Mouse (Mus musculus) cerebellum, postnatal 36 days (tissue): ENCODE data around the gene Trhde.

ENCODE experiments used
- DNase-seq, 2 experiments: peaks; one replicate each; pipeline ENCODE4 v3.0.0; 2021 to 2022; ENCODE audit warnings: mixed read lengths in 2 of 2

The Trhde gene

GRCm38 (mm10) chr10:114802161-114802651, at the start of gene Trhde:
Gene Trhde, minus strand, starts transcription at chr10:114802307.
- peak in 1 of 2 experiments; percentile 65 for DNase-seq

GRCm38 (mm10) chr10:114841966-114842365, 39.9 kb upstream of the Trhde start:
- DNase-seq: no peak

GRCm38 (mm10) chr10:114841440-114841839, 39.3 kb upstream of the Trhde start:
- DNase-seq: no peak

- DNase-seq: no peak
Measured at GRCm38 (mm10) chr10:114831313-114831712, 29.2 kb upstream of the Trhde start.

DNA sequence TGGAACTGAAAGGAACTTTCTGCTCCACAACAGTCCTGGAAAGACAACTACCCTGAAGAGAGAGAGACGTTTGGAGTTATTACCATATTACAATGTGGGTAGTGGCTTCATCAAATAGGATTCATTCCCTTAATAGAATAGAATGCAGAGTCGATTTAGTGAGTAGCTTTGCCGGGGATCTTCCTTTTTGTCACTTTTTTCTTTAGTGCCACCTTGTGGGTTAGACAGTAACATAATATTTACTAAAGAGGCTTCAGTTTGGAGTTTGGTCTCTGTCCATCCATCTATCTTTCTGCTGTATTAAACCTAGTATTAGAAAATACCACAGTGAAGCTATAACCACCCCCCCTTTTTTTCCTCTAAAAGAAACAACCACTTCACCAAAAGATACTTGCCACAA, 6.7 kb upstream of the Trhde start:
- DNase-seq: no peak

GRCm38 (mm10) chr10:114805884-114806283, 3.8 kb upstream of the Trhde start:
- DNase-seq: peak; percentile 69

DNA sequence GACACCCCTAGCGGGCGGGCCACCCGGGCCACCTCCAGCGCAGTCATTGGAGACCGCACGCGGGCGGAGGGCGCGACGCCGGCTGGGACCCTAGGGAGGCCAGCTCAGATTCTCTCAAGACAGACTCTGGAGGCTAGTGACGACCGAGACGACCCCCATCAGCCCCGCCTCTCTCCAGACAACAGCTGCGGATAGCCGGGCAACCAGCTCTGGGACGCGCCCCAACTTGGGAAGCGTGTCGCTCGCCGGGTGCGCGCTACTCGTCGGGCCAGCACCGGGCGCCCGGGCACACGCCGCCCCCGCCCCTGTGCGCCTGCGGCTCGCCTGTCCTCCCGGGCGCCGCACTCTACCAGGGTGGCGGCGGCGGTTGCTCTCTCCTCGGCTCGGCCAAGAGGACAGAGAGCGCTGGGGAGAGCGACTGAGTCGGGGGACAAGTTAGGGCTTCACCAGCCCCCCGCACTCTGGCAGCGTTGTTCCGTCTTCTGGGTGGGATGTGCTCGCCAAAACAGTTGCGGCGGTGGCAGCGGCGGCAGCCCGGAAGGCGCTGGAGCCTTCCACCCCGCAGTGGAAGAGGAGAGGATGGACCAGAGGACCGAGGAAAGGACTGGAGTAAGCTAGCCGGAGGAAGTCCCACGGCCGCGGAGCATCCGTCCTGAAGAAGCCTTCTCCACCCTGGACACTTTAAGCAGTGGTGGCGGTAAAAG, 498 bp downstream of the Trhde start:
- peak; percentile 68 to 71 for DNase-seq

DNA sequence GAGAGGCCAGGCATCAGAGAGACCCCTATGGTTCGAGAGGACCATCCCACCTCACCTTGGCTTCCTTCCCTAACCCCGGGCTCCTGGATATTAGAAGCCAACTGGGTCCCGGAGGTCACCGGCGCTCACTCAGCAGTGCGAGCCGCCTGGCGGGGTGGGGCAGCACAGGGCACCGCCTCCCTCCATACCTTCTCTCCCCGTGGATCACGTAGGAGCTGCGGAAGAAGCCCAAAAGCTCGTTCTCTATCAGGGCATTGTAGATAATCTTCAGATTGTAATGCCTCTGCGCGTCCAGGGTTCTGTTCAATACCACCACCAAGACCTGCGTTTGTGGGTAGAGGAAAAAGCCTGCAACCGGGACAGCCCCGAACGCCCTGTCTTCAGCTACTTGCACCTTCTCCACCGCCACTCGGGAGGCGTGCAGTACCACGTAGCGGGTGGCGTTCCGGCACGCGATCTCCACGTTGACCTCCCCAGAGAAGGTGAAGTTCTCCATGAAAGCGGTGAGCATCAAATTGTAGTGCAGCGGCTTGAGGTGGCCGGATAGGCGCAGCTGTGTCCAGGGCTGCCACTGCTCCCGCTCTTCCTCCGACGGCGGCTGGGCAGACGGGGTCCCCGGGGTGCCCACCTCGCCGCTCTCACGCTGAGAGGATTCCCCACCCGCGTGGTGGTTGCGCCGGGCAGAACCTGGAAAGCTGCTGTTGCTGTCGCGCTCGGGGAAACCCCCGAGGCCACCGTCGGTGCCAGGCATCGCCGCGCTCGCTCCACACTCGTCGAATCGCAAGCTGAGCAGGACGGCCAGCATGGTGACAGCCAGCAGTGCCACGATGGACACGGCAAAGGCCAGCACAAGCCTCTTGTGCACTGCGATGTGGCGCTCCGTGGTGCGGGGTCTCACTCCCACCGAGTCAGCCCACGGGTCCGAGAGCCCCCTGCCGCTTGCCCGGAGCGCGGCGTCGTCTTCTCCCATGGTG, 1.5 kb downstream of the Trhde start:
- DNase-seq: peak; percentile 67 to 68

DNA sequence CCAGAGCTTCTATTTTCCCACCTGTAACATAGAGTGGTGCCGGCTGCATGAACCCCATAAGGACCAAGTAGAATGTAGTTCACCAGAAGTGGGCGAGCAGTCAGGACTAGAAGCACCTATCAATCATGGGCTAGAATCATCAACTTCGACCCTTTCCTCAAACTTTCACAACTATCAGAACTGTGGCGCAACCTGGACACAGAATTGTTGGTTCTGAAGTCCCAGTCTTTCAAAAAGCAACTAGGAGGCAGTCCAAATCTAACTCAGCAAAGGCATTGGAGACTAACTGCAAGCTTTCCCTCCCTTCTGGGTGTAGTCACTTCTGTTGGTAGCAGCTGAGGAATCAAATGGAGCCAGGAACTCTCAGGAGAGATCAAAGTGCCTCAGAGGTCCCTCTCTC, 2.6 kb downstream of the Trhde start:
- no peak for DNase-seq

DNA sequence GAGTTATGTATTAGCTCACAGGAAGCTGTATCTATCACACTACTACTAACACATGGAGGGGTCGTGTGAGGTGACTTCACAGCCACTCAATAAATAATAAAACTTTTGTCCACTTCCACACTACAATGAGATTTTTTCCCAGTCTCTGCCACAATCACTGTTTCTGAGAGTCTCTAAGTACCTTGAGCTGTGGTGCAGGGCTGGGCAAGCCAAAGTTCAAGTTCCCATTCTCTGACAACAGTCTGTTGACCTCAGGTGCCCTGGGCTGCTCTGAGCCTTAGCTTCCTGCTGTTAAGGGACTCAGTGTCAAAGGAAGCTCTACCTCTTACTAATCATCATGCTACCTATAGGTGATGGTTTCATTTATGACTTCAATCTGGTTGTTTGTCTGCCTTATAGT, 3.3 kb downstream of the Trhde start:
- no peak for DNase-seq

DNA sequence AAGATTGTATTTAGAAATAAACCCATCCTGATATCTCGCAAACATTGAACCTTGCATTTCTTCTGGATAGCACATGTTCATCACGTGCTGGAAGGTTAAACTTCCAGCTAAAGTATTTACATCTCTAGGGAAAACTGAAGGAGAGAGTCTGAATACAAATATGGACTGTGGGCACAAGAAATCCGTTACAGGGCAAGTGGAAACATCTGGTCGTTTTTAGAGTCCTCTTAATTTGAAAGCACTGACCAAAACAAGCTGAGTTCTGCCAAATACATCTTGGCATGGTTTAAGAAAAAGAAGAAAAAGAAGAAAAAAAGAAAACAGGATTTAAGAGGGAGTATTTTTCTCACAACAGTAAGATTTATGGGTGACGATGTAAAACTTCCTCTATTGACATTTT, 3.9 kb downstream of the Trhde start:
- no peak for DNase-seq

GRCm38 (mm10) chr10:114797664-114798063, 4.4 kb downstream of the Trhde start:
- no peak for DNase-seq

GRCm38 (mm10) chr10:114796872-114797271, 5.2 kb downstream of the Trhde start:
- DNase-seq: no peak

DNA sequence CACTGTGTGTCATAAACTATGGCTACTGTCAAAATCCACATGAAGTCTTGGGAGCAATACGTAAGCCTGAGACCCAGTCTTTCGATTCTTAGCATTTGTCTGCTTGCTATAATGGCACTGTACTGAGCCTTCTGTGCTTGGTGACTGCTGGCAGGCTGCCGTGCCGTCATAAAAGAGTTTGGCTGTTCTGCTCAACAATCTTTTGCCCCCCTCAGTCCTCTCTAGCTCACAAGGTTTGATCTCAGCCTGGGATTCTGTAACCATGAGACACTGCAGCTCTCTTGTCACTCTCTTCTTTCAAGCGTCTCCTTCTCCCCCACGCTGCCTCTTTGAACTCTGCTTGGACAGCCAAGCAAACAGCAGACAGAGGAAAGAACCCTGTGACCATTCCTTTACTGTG, 7.9 kb downstream of the Trhde start:
- peak; percentile 41 to 43 for DNase-seq

DNA sequence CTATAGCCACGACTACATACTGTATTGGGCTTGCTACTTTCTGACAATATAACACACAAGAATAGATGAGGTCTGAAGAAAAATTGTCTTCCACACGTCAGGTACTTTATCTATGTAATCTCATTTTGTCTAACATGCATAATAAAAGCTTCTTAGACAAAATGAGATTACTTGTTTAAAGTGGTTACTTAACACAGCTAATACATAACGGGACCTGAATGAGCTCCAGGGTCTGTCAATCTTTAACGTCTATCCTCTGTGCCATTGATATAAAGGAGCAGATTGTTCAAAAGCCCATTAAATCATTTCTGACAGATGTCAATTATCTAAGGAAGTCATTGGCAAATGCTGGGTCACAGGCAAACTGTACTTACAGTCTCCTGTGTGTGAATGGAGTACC, 36.2 kb downstream of the Trhde start:
- DNase-seq: no peak

DNA sequence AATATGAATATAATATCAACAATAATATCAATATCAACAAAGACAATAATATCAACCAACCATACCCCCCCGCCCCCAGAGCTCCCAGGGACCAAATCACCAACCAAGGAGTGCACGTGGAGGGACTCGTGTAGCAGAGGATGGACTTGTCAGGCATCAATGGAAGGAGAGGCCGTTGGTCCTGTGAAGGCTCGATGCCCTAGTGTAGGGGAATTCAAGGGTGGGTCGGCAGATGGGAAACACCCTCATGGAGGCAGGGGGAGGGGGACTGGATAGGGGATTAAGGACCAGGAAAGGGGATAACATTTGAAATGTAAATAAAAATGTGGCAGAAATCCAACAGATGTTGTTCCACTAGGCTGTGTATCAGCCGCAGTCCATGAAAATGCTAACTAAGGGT, 40.0 kb downstream of the Trhde start:
- no peak for DNase-seq

DNA sequence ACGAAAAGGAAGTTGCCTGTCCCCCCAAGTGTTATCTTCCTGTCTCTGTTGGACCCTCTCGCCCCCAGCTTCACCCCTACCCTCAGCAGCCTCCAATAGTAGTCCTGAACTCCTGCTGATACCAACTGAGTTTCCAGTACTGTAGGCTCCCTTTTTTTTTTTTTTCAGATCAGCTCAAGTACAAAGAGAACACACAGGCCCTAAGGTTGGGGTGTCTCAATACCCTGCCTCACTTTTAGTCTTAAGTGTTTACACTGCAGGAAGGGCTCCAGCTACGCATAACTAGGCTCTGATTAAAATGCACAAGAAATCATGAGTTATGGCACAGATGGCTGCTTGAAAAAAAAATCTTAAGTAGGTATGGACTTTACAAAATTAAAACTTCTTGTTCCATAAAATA, 42.9 kb downstream of the Trhde start:
- no peak for DNase-seq

DNA sequence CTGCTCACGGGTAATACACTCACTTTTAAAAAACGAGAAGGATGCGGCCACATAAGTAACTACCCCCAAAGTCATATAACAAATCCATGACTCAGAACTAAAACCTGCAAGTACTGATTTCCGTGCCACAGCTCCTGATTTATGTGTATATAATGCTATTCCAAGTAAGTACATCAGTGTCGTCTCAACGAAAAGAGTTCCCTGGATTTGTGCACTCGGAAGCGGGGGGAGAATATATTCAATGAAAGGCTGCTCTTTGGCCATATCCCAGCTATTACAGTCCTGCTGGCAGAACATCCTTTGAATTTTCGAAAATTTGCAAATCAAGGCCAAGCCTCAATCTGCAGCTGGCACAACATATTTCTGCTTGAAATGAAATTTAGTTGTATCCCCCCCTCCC, 43.5 kb downstream of the Trhde start:
- DNase-seq: no peak

GRCm38 (mm10) chr10:114742755-114743705, 59.1 kb downstream of the Trhde start:
- DNase-seq: no peak

- peak in 1 of 2 experiments; percentile 25 for DNase-seq
Measured at GRCm38 (mm10) chr10:114739916-114740315, 62.2 kb downstream of the Trhde start.

- no peak for DNase-seq
Measured at GRCm38 (mm10) chr10:114737581-114737980, 64.5 kb downstream of the Trhde start.

DNA sequence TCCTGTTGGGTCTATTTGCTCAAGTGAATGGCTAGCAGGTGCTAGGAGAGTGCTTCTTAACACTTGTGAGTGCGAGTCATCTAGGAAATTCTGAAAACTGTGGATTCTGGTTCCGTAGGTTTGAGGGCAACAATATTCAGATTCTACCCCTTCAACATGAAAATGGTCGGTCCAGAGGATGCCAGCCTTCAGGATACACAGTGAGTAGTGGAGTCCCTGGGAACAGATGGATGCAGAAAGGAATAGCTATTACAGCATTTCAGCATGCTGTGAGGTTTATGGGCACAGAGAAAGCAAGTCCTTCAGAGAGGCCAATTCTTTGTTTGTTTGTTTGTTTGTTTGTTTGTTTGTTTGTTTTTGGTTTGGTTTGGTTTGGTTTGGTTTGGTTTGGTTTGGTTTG, 65.7 kb downstream of the Trhde start:
- DNase-seq: peak; percentile 21 to 34

DNA sequence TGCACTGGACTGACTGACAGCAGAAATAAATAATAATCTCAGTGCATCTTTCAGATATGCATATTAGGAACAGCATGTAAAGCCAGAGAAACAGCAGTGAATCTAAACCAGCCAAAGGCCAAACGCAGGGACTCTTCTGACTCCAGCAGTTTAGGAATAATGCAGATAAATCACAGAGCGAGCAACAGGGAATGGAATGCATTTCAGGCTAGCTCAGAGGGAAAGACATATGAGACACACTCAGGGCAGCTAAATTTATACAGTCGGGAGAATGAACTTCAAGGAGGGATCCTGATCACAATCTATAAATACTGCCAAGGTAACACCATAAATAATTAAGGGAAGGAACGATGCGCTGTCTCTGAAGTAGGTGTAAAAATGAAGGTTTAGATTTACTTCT, 66.4 kb downstream of the Trhde start:
- DNase-seq: no peak
